Mouse (Mus musculus) heart, adult 2 months (tissue): ENCODE measurements around the gene Nat9.

Source experiments
- CTCF ChIP-seq: fragments of 200-600 bp; IDR thresholded peaks from 2 replicates; pipeline ENCODE4 v1.8.1; 2022; ENCODE audit warnings: antibody characterized with exemption, mild to moderate bottlenecking, moderate library complexity
- POLR2A ChIP-seq: fragments of 200-500 bp; IDR thresholded peaks from 2 replicates; pipeline ENCODE4 v1.6.1; 2011; ENCODE audit warnings: mild to moderate bottlenecking, low read depth, low read length, control low read depth; ENCODE audit not compliant: insufficient read depth

GRCm38 (mm10) chr11:115187224-115187639, 427 bp downstream of the Nat9 start, which contains the start of gene Tmem104:
- peak; percentile 84 for TF ChIP-seq POLR2A
- peak; percentile 36 for TF ChIP-seq CTCF
